Mouse (Mus musculus) liver, adult 2 months (tissue): ENCODE results near the gene Efnb2. TPM values are rescaled to one million over a fixed set of nuclear protein-coding genes. Genes with fewer than 3 reads are reported as not detected.

Experiments
- DNase-seq: peaks from one replicate; pipeline ENCODE4 v3.0.0-alpha.2; 2011; ENCODE audit warnings: low read depth, low spot score; ENCODE audit errors: extremely low read depth
- H3K27ac ChIP-seq: fragments of 200-500 bp; replicated peaks from 2 replicates; pipeline ENCODE4 v1.5.1; 2012; ENCODE audit warnings: low read depth, mild to moderate bottlenecking, control low read depth, inconsistent platforms, low read length; ENCODE audit not compliant: insufficient read depth
- H3K27me3 ChIP-seq: fragments of 200-500 bp; 2 replicates; pipeline ENCODE4 v1.6.1; 2012; ENCODE audit warnings: mild to moderate bottlenecking, moderate library complexity, low read length, inconsistent platforms; ENCODE audit not compliant: control insufficient read depth, insufficient read depth
- H3K36me3 ChIP-seq: fragments of 200-500 bp; 2 replicates; pipeline ENCODE4 v1.6.1; 2012; ENCODE audit warnings: low read length, inconsistent platforms; ENCODE audit not compliant: control insufficient read depth, insufficient read depth
- H3K4me1 ChIP-seq: fragments of 200-500 bp; 2 replicates; pipeline ENCODE4 v1.6.1; 2011; ENCODE audit warnings: low read length; ENCODE audit not compliant: control insufficient read depth, insufficient read depth
- H3K4me3 ChIP-seq: fragments of 200-500 bp; 2 replicates; pipeline ENCODE4 v1.5.1; 2011; ENCODE audit warnings: low read depth, mild to moderate bottlenecking, control low read depth, low read length, moderate library complexity; ENCODE audit not compliant: insufficient read depth
- H3K79me2 ChIP-seq: fragments of 200-500 bp; 2 replicates; pipeline ENCODE4 v1.6.1; 2012; ENCODE audit warnings: inconsistent platforms, mild to moderate bottlenecking, low read length, moderate library complexity; ENCODE audit not compliant: control insufficient read depth, insufficient read depth
- H3K9ac ChIP-seq: fragments of 200-500 bp; 2 replicates; pipeline ENCODE4 v1.6.1; 2012; ENCODE audit warnings: low read depth, mild to moderate bottlenecking, control low read depth, inconsistent platforms, low read length
- CTCF ChIP-seq: fragments of 200-500 bp; IDR thresholded peaks from 2 replicates; pipeline ENCODE4 v1.5.1; 2011; ENCODE audit warnings: low read depth, low read length, control low read depth
- POLR2A ChIP-seq: fragments of 200-500 bp; IDR thresholded peaks from 2 replicates; pipeline ENCODE4 v1.6.1; 2011; ENCODE audit warnings: low read length, control low read depth; ENCODE audit not compliant: insufficient read depth; ENCODE audit errors: extremely low read depth
- WGBS: fragments of 180-500 bp; shearing (Covaris S2); methylation state at CpG from one replicate; pipeline ENCODE4 v1.1.7; 2018; 5-methylcytosine and 5-hydroxymethylcytosine counted together
- polyA plus RNA-seq: library from polyadenylated mRNA; depleted of rRNA; stranded (reverse); fragments of >200 nt; gene quantifications from 2 replicates; pipeline ENCODE4 v1.2.3, GENCODE M21; 2012
- total RNA-seq: library from RNA; depleted of rRNA; stranded (reverse); fragments of >200 nt; gene quantifications from 2 replicates; pipeline ENCODE4 v1.2.3, GENCODE M21; 2014

Efnb2 gene
- total and polyA plus RNA-seq, 2 experiments = 1.8 to 2.3 TPM

DNA sequence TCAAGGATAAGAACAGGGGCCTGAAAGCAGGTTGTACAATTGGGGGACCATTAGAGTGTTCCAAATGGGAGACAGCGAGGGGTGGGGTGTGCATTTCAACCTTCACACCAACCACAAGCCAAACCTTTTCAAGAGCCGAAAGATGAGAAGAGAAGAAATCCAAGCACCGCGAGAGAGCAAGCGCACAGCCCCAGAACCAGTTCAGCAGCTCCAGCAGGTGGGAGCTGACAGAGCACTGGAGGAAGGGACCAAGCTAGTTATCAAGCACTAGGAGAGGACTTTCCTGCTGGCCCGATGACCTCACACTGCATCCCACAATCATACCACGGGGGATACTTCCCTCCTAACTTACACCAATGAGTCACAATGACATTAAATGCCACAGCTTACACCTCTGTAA is 13.2 kb downstream of the Efnb2 start:
- TF ChIP-seq POLR2A (no peak), CTCF (no peak)
- no peak overlapping the region for H3K9ac ChIP-seq
- H3K36me3 ChIP-seq = no peaks in the 10 kb centered on the region
- H3K4me3 ChIP-seq = no peak overlapping the region
- no peak overlapping the region for H3K27ac ChIP-seq
- H3K27me3 ChIP-seq = no peaks in the 10 kb centered on the region
- H3K79me2 ChIP-seq = no peaks in the 10 kb centered on the region
- DNase-seq = no peak
- H3K4me1 ChIP-seq = no peaks in the 10 kb centered on the region
- 69% methylated on average over 7 of the region's 7 CpGs for WGBS

DNA sequence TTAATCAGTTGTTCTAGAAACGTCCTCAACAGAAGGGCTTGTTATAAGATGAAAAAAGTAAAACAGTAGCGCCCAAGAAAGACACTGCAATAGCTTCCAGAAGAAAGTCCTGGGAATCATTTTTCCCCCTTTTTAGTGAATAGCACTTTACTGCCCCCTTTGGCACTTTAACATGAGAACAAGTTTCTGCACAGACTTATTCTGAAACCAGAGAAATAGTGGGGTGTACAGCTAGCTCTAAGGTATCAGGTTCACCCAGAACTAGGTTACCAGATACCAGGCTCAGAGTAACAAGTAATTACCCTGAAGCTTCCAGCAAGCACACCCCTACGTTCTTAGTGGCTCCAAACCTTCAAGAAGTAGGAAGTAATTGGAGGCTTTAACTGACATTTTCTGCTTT is 13.7 kb downstream of the Efnb2 start:
- no peaks in the 10 kb centered on the region for H3K36me3 ChIP-seq
- 76% methylated on average over 3 of the region's 3 CpGs for WGBS
- H3K4me1 ChIP-seq = no peaks in the 10 kb centered on the region
- TF ChIP-seq POLR2A = no peak
- no peak for TF ChIP-seq CTCF
- no peaks in the 10 kb centered on the region for H3K27me3 ChIP-seq
- H3K4me3 ChIP-seq = no peak overlapping the region
- H3K9ac ChIP-seq = no peak overlapping the region
- H3K27ac ChIP-seq = no peak overlapping the region
- no peak for DNase-seq
- no peaks in the 10 kb centered on the region for H3K79me2 ChIP-seq

DNA sequence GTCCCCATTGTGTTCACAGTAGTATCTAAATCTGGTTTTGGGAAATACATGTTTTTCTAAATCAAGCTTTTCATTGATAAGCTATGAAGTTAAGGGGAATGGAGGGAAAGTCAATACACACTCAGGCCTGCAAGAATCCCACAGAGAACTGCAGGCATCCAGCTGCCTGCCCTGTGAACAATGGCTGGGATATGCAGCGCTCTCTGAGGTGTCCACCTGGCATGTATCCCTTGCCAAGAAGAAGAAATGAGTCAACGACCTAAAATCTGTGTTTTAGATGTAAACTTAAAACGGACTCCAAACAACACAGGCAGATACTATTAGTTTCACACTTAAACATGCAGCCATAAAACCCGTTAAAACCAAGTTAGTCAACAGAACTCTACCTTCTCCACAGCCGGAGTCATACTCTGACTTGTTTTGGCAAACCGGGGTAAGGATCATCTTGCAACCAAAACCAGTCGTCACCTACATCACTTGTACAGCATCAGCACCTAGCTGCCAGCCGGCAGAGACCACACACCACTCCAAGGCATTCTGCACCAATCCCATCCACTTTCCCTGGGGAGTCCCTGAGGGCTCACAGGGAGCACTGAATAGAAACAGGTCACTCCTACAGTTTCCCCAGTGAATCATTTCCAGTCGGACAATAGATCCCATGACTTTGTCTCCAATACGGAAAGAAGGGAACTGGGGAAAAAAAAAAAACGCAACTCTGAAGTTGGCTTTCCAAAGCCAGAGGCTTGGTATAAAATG is 16.7 kb downstream of the Efnb2 start:
- H3K79me2 ChIP-seq = no peaks in the 10 kb centered on the region
- H3K36me3 ChIP-seq = no peaks in the 10 kb centered on the region
- no peak overlapping the region for H3K4me3 ChIP-seq
- TF ChIP-seq POLR2A (no peak), CTCF (no peak)
- H3K9ac ChIP-seq = no peak overlapping the region
- DNase-seq = no peak
- no peaks in the 10 kb centered on the region for H3K27me3 ChIP-seq
- no peaks in the 10 kb centered on the region for H3K4me1 ChIP-seq
- 85% methylated on average over 11 of the region's 11 CpGs for WGBS
- no peak overlapping the region for H3K27ac ChIP-seq

DNA sequence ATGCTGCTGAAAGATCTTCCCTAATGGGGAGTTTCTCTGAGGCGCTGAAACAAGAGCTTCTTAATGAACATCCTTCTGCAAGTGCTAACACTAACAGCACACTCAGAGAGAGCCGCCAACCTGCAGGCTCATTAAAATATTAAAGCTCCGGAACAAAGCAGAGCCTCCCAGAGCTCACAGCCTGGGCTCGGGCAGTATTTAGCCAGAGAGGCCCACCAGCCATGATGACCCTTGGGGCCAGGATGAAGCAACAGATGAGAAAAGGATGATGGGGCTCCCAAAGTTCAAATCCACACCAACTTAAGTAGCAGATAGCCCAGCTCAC is 20.8 kb downstream of the Efnb2 start:
- no peak for TF ChIP-seq POLR2A
- TF ChIP-seq CTCF = no peak
- H3K27me3 ChIP-seq = no peaks in the 10 kb centered on the region
- H3K79me2 ChIP-seq = no peaks in the 10 kb centered on the region
- H3K4me3 ChIP-seq = no peak overlapping the region
- no peak overlapping the region for H3K27ac ChIP-seq
- no peaks in the 10 kb centered on the region; the same call in 1 of the 2 replicates for H3K36me3 ChIP-seq
- H3K4me1 ChIP-seq = no peaks in the 10 kb centered on the region
- no peak overlapping the region for H3K9ac ChIP-seq
- 60% methylated on average over 4 of the region's 4 CpGs for WGBS
- no peak for DNase-seq

DNA sequence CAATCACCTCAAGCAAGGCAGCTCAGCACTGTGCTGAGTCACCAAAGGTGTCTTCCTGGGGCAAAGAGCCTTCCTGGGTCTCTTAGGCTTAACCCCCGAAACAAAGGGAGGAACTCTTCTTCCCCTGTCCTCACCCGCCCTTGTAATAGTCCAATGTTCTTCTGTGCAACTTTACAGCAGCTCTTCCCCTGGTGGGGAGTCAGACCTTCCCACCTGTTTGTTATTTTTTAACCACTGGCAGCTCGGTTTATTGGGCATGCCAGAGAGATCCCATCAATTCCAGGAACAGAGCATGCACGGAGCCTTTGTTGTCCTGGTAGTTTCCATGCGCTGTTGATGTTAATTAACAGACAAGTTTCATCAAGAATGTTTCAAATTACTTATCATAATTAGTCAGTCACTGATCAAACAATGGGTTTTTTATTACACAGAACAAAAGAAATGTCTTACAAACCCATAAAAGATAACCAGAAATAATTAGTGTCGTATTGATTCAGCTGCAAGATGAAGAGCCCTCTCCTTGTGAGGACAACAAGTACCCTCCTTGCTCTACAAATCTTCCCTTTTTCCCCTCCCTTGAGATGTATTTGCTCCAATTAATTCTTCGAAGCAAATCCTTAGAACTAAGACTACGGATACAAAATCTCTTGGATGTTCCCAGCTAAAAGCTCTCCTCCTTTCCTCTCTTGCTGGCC is 21.3 kb downstream of the Efnb2 start:
- no peaks in the 10 kb centered on the region for H3K79me2 ChIP-seq
- H3K27me3 ChIP-seq = no peaks in the 10 kb centered on the region
- H3K4me1 ChIP-seq = no peaks in the 10 kb centered on the region
- H3K4me3 ChIP-seq = no peak overlapping the region
- no peaks in the 10 kb centered on the region; the same call in 1 of the 2 replicates for H3K36me3 ChIP-seq
- TF ChIP-seq POLR2A = no peak
- no peak for TF ChIP-seq CTCF
- H3K9ac ChIP-seq = no peak overlapping the region
- 70% methylated on average over 8 of the region's 8 CpGs for WGBS
- H3K27ac ChIP-seq = no peak overlapping the region
- no peak for DNase-seq

DNA sequence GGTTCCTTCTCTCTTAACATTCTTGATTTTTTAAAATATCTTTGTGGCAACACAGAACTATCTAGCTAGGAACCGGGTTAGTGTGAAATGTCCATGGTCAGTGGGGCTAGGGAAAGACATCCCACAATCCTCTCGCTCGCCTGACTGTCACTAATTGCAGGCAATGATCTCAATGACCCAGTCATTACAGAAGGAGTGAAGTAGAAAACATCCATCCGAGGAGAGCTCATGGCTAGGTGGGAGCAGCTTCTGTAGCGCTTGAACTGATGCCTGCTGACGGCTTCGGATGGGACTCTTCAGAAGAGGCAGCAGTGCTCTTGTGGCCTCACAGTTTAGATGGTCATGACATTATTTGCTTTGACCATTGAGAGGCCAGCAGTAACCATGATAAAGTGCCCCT is 29.6 kb downstream of the Efnb2 start:
- Histone ChIP-seq H3K4me1 (no peaks in the 10 kb centered on the region), H3K79me2 (no peaks in the 10 kb centered on the region), H3K27me3 (no peaks in the 10 kb centered on the region), H3K4me3 (no peak overlapping the region), H3K27ac (no peak overlapping the region), H3K36me3 (no peaks in the 10 kb centered on the region), H3K9ac (no peak overlapping the region)
- no peak for DNase-seq
- WGBS = 88% methylated on average over 7 of the region's 7 CpGs
- TF ChIP-seq CTCF (no peak), POLR2A (no peak)
